Mouse (Mus musculus) CD8-positive naive resting alpha-beta T cell, adult 2 months (primary cell): ENCODE measurements at regions not wholly inside any gene's neighbourhood (a gene's known extent, or its start where the extent isn't known, plus 50 kb on each side); places are given as distances from the start of the nearest gene placed in this dataset.

Experiments used
- DNase-seq, 2 experiments: peaks; one replicate each; pipeline ENCODE4 v3.0.0; 2022; ENCODE audit warnings: low read depth in 2 of 2, low spot score in 2 of 2

DNA sequence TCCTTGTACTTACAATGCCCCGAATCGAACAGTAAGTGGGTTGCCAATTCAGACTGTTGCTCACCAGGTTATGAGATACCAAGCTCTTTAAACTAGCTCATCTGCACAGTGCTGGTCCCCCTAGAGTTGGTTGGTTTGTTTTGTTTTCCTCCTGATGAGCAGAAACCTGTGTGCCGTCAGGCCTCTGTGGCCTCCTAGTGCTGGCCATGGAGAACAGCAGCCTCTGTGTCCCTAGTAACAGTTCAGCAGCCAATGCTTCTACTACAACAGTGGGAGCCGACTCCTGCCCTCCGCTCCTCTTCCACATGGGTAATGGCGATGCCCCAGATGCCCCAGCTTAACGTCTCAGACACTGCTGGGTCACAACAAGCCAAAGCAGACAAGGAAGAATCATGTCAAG, 209.5 kb upstream of the Mkln1 start:
- DNase-seq: peak in 1 of 2 experiments; percentile 51

DNA sequence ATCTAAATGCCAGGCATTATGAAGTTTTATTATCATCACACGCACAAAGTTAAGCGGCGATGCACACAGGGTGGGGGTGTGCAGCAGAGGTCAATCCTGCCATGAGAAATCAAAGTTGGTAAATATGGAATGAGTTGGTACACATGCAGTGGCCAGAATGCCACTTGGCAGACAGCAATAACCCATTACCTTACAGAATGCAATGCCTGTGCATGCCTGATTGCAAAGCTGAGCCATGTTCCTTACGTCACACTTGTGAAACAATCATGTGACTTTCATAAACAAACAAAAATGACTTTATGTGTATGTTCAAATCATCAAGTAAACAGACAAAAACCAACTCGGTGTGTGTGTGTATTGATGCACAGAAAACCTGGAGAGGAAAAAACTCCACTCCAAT, 208.5 kb upstream of the Mkln1 start:
- DNase-seq: no peak

DNA sequence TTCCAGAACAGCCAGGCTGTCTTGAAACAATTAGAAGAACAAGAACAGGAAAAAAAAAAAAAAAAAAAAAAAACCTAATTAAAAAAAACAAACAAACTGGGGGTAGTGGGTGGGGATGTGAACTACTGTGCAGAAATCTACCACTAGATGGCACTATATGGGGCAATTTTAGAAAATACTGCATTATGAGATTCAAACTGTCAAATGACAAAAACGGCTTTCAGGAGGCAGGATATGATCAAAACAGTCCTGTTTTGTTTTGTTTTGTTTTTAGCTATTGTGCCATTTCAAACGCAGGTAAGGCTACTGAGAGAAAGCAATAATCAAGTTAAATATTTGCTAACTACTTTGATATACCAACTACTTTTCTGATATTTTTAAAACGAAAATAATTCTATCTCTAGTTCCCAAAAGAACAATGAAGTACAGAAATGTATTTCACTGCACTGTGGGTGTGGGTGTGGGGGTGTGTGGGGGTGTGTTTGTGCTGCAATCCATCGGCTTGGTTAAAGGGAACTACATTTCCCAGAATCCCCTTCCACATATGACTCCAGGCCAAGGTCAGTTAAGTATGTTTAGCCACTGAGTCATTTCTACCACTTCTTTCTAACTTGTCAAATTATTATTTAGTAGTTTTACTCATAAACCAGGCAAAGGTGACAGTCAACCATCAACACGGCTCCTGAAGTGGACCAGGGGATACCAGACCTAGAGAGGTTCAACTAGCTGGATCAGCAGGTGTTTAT, 207.7 kb upstream of the Mkln1 start:
- peak in 1 of 2 experiments; percentile 58 for DNase-seq

DNA sequence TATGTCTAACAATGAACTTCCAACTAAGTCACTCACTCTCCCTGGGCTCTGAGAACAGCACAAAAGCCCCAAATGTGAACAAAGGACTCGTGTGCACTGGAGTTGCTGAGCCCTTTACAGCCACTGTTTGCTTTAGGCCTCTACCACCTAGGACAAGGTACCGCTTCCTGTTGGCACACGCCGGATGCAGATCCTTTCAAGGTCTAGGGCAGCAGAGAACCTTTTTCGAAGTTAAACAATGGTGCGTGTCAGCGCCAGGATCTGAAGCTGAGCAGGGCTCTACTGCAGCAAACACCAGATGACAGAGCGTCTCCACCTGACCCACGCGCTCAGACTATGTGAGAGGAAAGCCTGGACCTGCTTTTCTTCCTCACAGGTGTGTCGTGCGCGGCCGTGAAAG, 207.0 kb upstream of the Mkln1 start:
- no peak for DNase-seq

GRCm38 (mm10) chr6:31192197-31192596, 206.3 kb upstream of the Mkln1 start:
- no peak for DNase-seq

GRCm38 (mm10) chr6:31193202-31193601, 205.3 kb upstream of the Mkln1 start:
- no peak for DNase-seq

GRCm38 (mm10) chr6:31197631-31198338, 200.8 kb upstream of the Mkln1 start:
- DNase-seq: no peak

GRCm38 (mm10) chr6:31198340-31198739, 200.2 kb upstream of the Mkln1 start:
- DNase-seq: no peak

DNA sequence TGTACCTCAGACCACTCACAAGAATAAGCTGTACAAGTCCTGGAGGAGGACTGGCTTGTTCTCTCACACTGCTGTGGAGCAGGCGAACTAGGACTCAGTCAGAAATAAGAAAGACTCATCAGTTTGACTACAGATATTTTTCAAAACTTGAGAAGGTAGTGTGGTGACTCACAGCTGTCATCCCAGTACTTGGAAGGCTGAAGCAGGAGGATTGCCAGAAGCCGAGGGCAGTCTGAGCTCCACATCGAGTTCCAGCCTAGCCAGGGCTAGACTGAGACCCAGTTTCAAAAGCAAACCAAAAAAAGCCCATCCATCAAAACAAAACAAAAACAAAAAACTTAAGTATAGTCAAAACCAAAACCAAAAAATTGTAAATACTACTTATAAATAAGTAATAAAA, 197.8 kb upstream of the Mkln1 start:
- no peak for DNase-seq

GRCm38 (mm10) chr6:31201375-31201972, 197.1 kb upstream of the Mkln1 start:
- no peak for DNase-seq

DNA sequence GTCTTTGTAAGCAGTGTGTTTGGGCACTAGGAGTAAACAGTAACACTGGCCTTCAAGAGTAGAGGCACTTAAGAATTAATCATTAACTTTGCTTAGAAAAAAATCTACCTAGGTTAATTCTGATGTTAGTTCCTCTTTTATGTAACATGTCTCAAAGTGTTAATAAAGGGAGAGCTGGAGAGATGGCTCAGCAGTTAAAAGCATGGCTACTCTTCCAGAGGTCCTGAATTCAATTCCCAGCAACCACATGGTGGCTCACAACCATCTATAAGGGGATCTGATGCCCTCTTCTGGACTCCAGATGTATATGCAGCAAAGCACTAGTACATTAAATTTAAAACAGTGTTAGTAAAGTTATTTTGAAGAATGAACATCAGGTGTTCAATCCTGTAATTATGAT, 195.9 kb upstream of the Mkln1 start:
- DNase-seq: no peak

GRCm38 (mm10) chr6:31204434-31204833, 194.1 kb upstream of the Mkln1 start:
- DNase-seq: no peak

- no peak for DNase-seq
These were observed 193.7 kb upstream of the Mkln1 start for GRCm38 (mm10) chr6:31204839-31205238.

DNA sequence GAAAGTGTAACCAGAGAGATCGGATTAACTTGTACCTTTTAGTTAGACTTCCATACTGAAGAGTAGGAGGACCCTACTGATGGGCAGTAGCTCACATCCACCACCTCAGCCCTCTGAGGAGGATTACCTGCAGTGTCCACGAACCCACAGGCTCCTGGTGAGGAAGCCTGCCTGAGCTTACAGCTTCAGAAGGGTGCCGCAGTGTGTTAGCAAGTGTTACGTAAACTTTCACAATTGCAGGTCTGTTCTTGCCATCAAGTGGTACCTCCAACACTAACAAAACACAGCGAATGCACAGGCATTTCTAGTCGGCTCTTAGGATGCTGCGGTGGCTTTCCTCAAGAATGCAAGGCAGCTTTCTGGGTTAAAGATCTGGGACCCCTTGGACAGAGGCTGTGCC, 192.4 kb upstream of the Mkln1 start:
- DNase-seq: no peak

GRCm38 (mm10) chr6:31207231-31207630, 191.3 kb upstream of the Mkln1 start:
- no peak for DNase-seq

- no peak for DNase-seq
These were observed 190.3 kb upstream of the Mkln1 start for GRCm38 (mm10) chr6:31208224-31208623.

DNA sequence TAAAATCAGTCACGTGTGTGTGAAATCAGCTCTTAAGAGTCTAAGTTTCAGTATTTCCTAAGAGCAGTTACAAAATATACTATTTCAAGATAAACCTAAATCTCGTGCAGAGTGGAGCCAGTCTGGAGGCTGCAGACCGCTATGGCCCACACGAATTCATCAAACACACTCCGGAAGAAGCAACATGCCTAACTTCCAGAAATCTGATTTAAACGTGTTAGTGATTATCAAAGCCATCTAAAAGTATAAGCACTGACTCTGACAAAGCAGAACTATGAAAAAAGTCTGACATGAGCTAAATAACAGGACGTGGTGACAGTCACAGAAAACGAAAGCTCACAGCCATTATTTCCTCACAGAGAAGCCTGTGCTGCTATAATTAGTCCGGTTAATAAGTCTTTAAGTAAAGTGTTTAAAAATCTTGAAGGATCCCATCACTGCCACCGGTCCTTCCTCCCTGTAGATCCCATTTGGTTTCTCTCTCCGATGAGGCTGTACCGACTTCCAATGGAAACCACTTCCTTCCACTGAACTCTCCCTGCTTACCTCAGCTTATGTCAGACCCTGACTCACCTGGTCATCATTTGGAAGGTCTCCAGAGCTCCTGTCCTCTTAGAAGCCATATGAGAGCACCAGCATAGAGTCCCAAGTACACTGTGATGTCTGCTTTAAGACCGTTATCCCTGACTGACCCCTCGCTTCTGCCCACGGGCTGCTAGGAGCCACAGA, 189.0 kb upstream of the Mkln1 start:
- DNase-seq: no peak

GRCm38 (mm10) chr6:31210209-31210714, 188.3 kb upstream of the Mkln1 start:
- no peak for DNase-seq

- no peak for DNase-seq
These were observed 187.4 kb upstream of the Mkln1 start for GRCm38 (mm10) chr6:31211091-31211490.

- DNase-seq: no peak
These were observed 186.9 kb upstream of the Mkln1 start for GRCm38 (mm10) chr6:31211616-31212015.

DNA sequence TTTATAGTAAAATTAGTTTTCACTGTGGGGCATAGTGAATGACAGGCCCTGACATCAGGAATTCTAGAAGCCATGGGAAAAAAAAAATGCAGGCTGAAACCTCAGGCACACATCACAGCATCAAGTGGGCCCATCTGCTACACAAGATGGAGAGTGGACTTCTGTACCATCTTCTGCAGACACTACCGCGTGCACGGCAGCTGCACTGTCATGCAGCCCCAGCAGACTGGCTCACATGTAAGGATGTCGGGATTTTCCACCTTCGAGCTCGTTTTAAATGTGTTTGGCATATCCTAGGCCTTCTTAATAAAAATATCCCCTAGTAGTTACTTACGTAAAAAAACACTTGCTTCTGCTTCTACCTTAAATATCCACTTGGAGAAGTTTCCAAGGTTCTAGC, 186.5 kb upstream of the Mkln1 start:
- DNase-seq: no peak
